Mouse (Mus musculus) liver, embryonic 15.5 days (tissue): Measurements from ENCODE around the gene Rpn2. TPM values are rescaled to one million over a fixed set of nuclear protein-coding genes. Genes with fewer than 3 reads are reported as not detected.
A peak's percentile ranks its signal among the peaks of the same experiment; 100 is the strongest.

Experiments
- ATAC-seq: fragments of 200-750 bp; cut with Nextera tagmentation; 2 replicates; pipeline ENCODE4 v1.8.0; 2017; ENCODE audit warnings: moderate number of reproducible peaks, mild to moderate bottlenecking, moderate library complexity; ENCODE audit not compliant: insufficient read depth
- H3K27ac ChIP-seq: fragments of 300-500 bp; sonication (generic); replicated peaks from 2 replicates; pipeline ENCODE4 v1.5.1; 2015; ENCODE audit warnings: mild to moderate bottlenecking, inconsistent platforms
- H3K27me3 ChIP-seq: fragments of 300-500 bp; sonication (generic); 2 replicates; pipeline ENCODE4 v1.6.1; 2015; ENCODE audit warnings: mild to moderate bottlenecking, inconsistent platforms
- H3K36me3 ChIP-seq: fragments of 300-500 bp; sonication (generic); replicated peaks from 2 replicates; pipeline ENCODE4 v1.6.1; 2015; ENCODE audit warnings: moderate library complexity, mild to moderate bottlenecking, inconsistent platforms
- H3K4me1 ChIP-seq: fragments of 300-500 bp; sonication (generic); replicated peaks from 2 replicates; pipeline ENCODE4 v1.6.1; 2015; ENCODE audit warnings: inconsistent platforms
- H3K4me2 ChIP-seq: fragments of 300-500 bp; sonication (generic); 2 replicates; pipeline ENCODE4 v1.6.1; 2015; ENCODE audit warnings: moderate library complexity, mild to moderate bottlenecking, inconsistent platforms
- H3K4me3 ChIP-seq: fragments of 300-500 bp; sonication (generic); replicated peaks from 2 replicates; pipeline ENCODE4 v1.5.1; 2015; ENCODE audit warnings: mild to moderate bottlenecking, inconsistent platforms
- H3K9ac ChIP-seq: fragments of 300-500 bp; sonication (generic); 2 replicates; pipeline ENCODE4 v1.6.1; 2015; ENCODE audit warnings: moderate library complexity, mild to moderate bottlenecking, inconsistent platforms
- H3K9me3 ChIP-seq: fragments of 300-500 bp; sonication (generic); replicated peaks from 2 replicates; pipeline ENCODE4 v1.6.1; 2016; ENCODE audit warnings: inconsistent platforms
- WGBS: fragments of 180-500 bp; shearing (Covaris S2); methylation state at CpG from one replicate; pipeline ENCODE4 v1.1.7; 2015; ENCODE audit warnings: mixed read lengths; ENCODE audit not compliant: insufficient replicate concordance; 5-methylcytosine and 5-hydroxymethylcytosine counted together
- polyA plus RNA-seq: library from polyadenylated mRNA; unstranded; fragments of >200 nt; fragmentation: Nextera tagmentation; extraction: Ambion mirVana; gene quantifications from 2 replicates; pipeline ENCODE4 v1.2.1, GENCODE M21; 2015

Rpn2 gene
- polyA plus RNA-seq, 1 experiment from 2014 or later: 159 TPM

GRCm38 (mm10) chr2:157353183-157353582, 74.4 kb downstream of the Rpn2 start:
- H3K36me3 ChIP-seq: no peaks in the 10 kb centered on the region
- H3K9ac ChIP-seq: no peak overlapping the region
- H3K4me1 ChIP-seq: no peaks in the 10 kb centered on the region
- no peak overlapping the region for H3K27ac ChIP-seq
- no peak for ATAC-seq
- no peaks in the 10 kb centered on the region for H3K9me3 ChIP-seq
- peaks cover 3% of the 10 kb centered on the region; the same call in 1 of the 2 replicates for H3K27me3 ChIP-seq
- H3K4me3 ChIP-seq: no peak overlapping the region
- H3K4me2 ChIP-seq: no peak overlapping the region
- WGBS: 47% methylated on average over 4 of the region's 4 CpGs

GRCm38 (mm10) chr2:157354106-157354505, 75.3 kb downstream of the Rpn2 start:
- 59% methylated on average over 3 of the region's 3 CpGs for WGBS
- H3K27me3 ChIP-seq: peaks cover 1% of the 10 kb centered on the region; the same call in 1 of the 2 replicates
- no peaks in the 10 kb centered on the region for H3K36me3 ChIP-seq
- H3K9ac ChIP-seq: no peak overlapping the region
- no peaks in the 10 kb centered on the region for H3K9me3 ChIP-seq
- H3K27ac ChIP-seq: no peak overlapping the region
- no peaks in the 10 kb centered on the region for H3K4me1 ChIP-seq
- no peak for ATAC-seq
- no peak overlapping the region for H3K4me2 ChIP-seq
- no peak overlapping the region for H3K4me3 ChIP-seq

- Histone ChIP-seq H3K4me1 (no peaks in the 10 kb centered on the region), H3K9ac (no peak overlapping the region), H3K4me2 (no peak overlapping the region), H3K36me3 (no peaks in the 10 kb centered on the region), H3K4me3 (no peak overlapping the region), H3K27ac (no peak overlapping the region), H3K9me3 (no peaks in the 10 kb centered on the region), H3K27me3 (no peaks in the 10 kb centered on the region; the same call in none of the 2 replicates)
- no peak for ATAC-seq
- WGBS: 54% methylated on average over 5 of the region's 5 CpGs
Observed at GRCm38 (mm10) chr2:157360028-157360427, 81.2 kb downstream of the Rpn2 start.

GRCm38 (mm10) chr2:157363031-157363430, 84.2 kb downstream of the Rpn2 start:
- Histone ChIP-seq H3K4me2 (no peak overlapping the region), H3K27ac (no peak overlapping the region), H3K9ac (no peak overlapping the region), H3K4me3 (no peak overlapping the region), H3K9me3 (no peaks in the 10 kb centered on the region), H3K36me3 (no peaks in the 10 kb centered on the region), H3K4me1 (peaks cover 8% of the 10 kb centered on the region), H3K27me3 (no peaks in the 10 kb centered on the region; the same call in none of the 2 replicates)
- 40% methylated on average over 3 of the region's 3 CpGs for WGBS
- ATAC-seq: no peak

- Histone ChIP-seq H3K4me1 (peaks cover 15% of the 10 kb centered on the region), H3K9me3 (no peaks in the 10 kb centered on the region), H3K9ac (no peak overlapping the region; the same call in 1 of the 2 replicates), H3K27me3 (no peaks in the 10 kb centered on the region; the same call in 1 of the 2 replicates), H3K4me3 (peak overlapping the region; percentile 75), H3K27ac (peak overlapping the region; percentile 96), H3K4me2 (peak overlapping the region; percentile 79), H3K36me3 (no peaks in the 10 kb centered on the region)
- 31% methylated on average over 9 of the region's 9 CpGs for WGBS
- no peak for ATAC-seq
Observed at GRCm38 (mm10) chr2:157366762-157367161, 87.9 kb downstream of the Rpn2 start.

GRCm38 (mm10) chr2:157367184-157367893, 88.5 kb downstream of the Rpn2 start, which contains the start of gene Manbal:
Gene Manbal, plus strand, starts transcription at chr2:157367594.
- WGBS: 4% methylated on average over 42 of the region's 42 CpGs
- ATAC-seq: peak; percentile 95

GRCm38 (mm10) chr2:157367991-157368390, 89.2 kb downstream of the Rpn2 start:
- Histone ChIP-seq H3K4me2 (peak overlapping the region; percentile 79), H3K9ac (peak overlapping the region; percentile 82), H3K9me3 (no peaks in the 10 kb centered on the region), H3K4me3 (peak overlapping the region; percentile 75), H3K36me3 (no peaks in the 10 kb centered on the region), H3K4me1 (peaks cover 15% of the 10 kb centered on the region), H3K27me3 (no peaks in the 10 kb centered on the region), H3K27ac (peak overlapping the region; percentile 96)
- ATAC-seq: peak; percentile 54
- WGBS: under 1% methylated on average over 13 of the region's 13 CpGs

More at GRCm38 (mm10) chr2:157367184-157367893, 88.5 kb downstream of the Rpn2 start, which contains the start of gene Manbal:
- Histone ChIP-seq H3K36me3 (no peaks in the 10 kb centered on the region), H3K4me1 (peaks cover 15% of the 10 kb centered on the region), H3K27ac (peak within 1 kb of the TSS; percentile 96), H3K9ac (peak within 1 kb of the TSS; percentile 82), H3K4me2 (peak within 1 kb of the TSS; percentile 79), H3K9me3 (no peaks in the 10 kb centered on the region), H3K4me3 (peak within 1 kb of the TSS; percentile 75), H3K27me3 (no peaks in the 10 kb centered on the region; the same call in 1 of the 2 replicates)

- no peak overlapping the region for H3K4me3 ChIP-seq
- H3K4me1 ChIP-seq: peaks cover 13% of the 10 kb centered on the region
- no peak for ATAC-seq
- no peaks in the 10 kb centered on the region for H3K27me3 ChIP-seq
- 0 out of 2 replicates have a peak, but pooled peaks cover 7% of the 10 kb centered on the region for H3K36me3 ChIP-seq
- H3K9ac ChIP-seq: no peak overlapping the region
- no peaks in the 10 kb centered on the region for H3K9me3 ChIP-seq
- no peak overlapping the region for H3K4me2 ChIP-seq
- 70% methylated on average over 6 of the region's 6 CpGs for WGBS
- H3K27ac ChIP-seq: no peak overlapping the region
Observed at GRCm38 (mm10) chr2:157371696-157372095, 92.9 kb downstream of the Rpn2 start.

GRCm38 (mm10) chr2:157373681-157374080, 94.9 kb downstream of the Rpn2 start:
- Histone ChIP-seq H3K4me1 (peaks cover 3% of the 10 kb centered on the region), H3K9me3 (no peaks in the 10 kb centered on the region), H3K9ac (no peak overlapping the region), H3K4me2 (no peak overlapping the region), H3K27me3 (no peaks in the 10 kb centered on the region), H3K4me3 (no peak overlapping the region), H3K27ac (no peak overlapping the region), H3K36me3 (0 out of 2 replicates have a peak, but pooled peaks cover 7% of the 10 kb centered on the region)
- no peak for ATAC-seq
- WGBS: 65% methylated on average over 3 of the region's 3 CpGs

GRCm38 (mm10) chr2:157375051-157375450, 96.2 kb downstream of the Rpn2 start:
- ATAC-seq: no peak
- Histone ChIP-seq H3K27me3 (no peaks in the 10 kb centered on the region), H3K4me3 (no peak overlapping the region), H3K4me2 (no peak overlapping the region), H3K9me3 (no peaks in the 10 kb centered on the region), H3K4me1 (no peaks in the 10 kb centered on the region; the same call in 1 of the 2 replicates), H3K9ac (no peak overlapping the region), H3K27ac (no peak overlapping the region), H3K36me3 (peaks cover 7% of the 10 kb centered on the region; the same call in 1 of the 2 replicates)
- WGBS: 73% methylated on average over 8 of the region's 8 CpGs
